13 mouse cellular contexts compared by ENCODE assay signal in the genomic region with DNA sequence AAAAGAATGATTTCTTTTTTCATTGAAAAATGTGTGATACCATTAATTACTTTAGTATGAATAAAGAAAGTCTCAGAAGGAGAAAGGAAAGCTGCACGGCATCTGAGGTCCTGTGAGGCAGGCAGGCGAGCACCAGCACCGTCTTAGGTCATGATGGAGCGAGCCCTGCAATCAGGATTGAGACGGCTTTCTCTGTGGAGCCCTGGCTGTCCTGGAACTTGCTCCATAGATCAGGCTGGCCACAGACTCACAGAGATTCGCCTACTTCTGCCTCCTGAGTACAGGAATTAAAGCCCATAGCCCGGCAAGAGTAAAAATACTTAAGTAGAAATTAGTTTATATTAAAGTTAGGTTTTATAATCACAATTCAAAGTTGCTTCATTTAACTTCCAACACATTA. TPM values are rescaled to one million over a fixed set of nuclear protein-coding genes. Genes with fewer than 3 reads are reported as not detected.
DNase-seq lines count a peak whose midpoint lies in the region.
"Had no signal": no experiment of that assay in that cellular context is flagged by ENCODE, and none has a peak within 500 bp of the region (broad histone marks: within the 10 kb centered on the region; RNA-seq: fewer than 3 reads in every experiment).

No protein-coding gene starts in this region.

- intact Hi-C loops in heart, postnatal 36 days (cut with DNase I): no loop called here

- DNase-seq in heart, adult 11 months: peak; percentile 67
- DNase-seq in heart, postnatal 36 days: no peak
- DNase-seq: adrenal gland, adult 2 months; adrenal gland, adult 8-10 months; adrenal gland, postnatal 10 days; adrenal gland, postnatal 14 days; adrenal gland, postnatal 25 days; adrenal gland, postnatal 36 days; B cell, adult 2 months; cerebellum, adult 11 months; cerebellum, adult 11-12 months; cerebellum, adult 18-20 months; cerebellum, adult 2 months had no signal

RNA-seq across cellular contexts. Expression of gene Wdsub1, which starts 21.6 kb away (rescaled TPM):
- total RNA-seq in heart, postnatal 36 days (2021): 10 to 100 TPM; 22.6 to 26.1 TPM
